Mouse (Mus musculus) embryonic fibroblast, embryonic 13.5 days (primary cell): Measurements from ENCODE around the gene Cyp1a2.

ENCODE experiments used
- CTCF ChIP-seq: IDR thresholded peaks from 2 replicates; pipeline ENCODE4 v1.5.1; 2011; ENCODE audit warnings: mild to moderate bottlenecking, control low read depth, low read length, moderate library complexity, borderline replicate concordance; ENCODE audit not compliant: insufficient read depth
- POLR2A ChIP-seq: IDR thresholded peaks from 2 replicates; pipeline ENCODE4 v1.6.1; 2011; ENCODE audit warnings: low read depth, mild to moderate bottlenecking, control low read depth, low read length, moderate library complexity

GRCm38 (mm10) chr9:57728312-57728711 is 44.8 kb upstream of the Cyp1a2 start:
- TF ChIP-seq POLR2A (no peak), CTCF (no peak)
